Mouse (Mus musculus): ENCODE results near the gene Olfr790.

The Olfr790 gene

GRCm38 (mm10) chr10:129498192-129498591 lies at the start of gene Olfr790:
Gene Olfr790, plus strand, starts transcription at chr10:129498492.
- DNase-seq (ENCODE audit: low spot score), result no peak

- no peak for DNase-seq (ENCODE audit: low spot score)
These were observed 36.7 kb upstream of the Olfr790 start, which contains the start of gene Olfr787 for GRCm38 (mm10) chr10:129461562-129461961. Gene Olfr787, plus strand, starts transcription at chr10:129461862.

- no peak for DNase-seq (ENCODE audit: low spot score)
These were observed 27.6 kb upstream of the Olfr790 start, which contains the start of gene Olfr788 for GRCm38 (mm10) chr10:129470698-129471097. Gene Olfr788, plus strand, starts transcription at chr10:129470998.

- no peak for DNase-seq (ENCODE audit: low spot score)
These were observed 25.0 kb upstream of the Olfr790 start for GRCm38 (mm10) chr10:129473256-129473655.

- DNase-seq (ENCODE audit: low spot score), result no peak
These were observed 24.6 kb upstream of the Olfr790 start for GRCm38 (mm10) chr10:129473723-129474122.

- no peak for DNase-seq (ENCODE audit: low spot score)
These were observed 13.8 kb upstream of the Olfr790 start, which contains the start of gene Olfr789 for GRCm38 (mm10) chr10:129484452-129484851. Gene Olfr789, plus strand, starts transcription at chr10:129484752.

GRCm38 (mm10) chr10:129490101-129490500 lies 8.2 kb upstream of the Olfr790 start:
- DNase-seq (ENCODE audit: low spot score), result no peak

GRCm38 (mm10) chr10:129521492-129521891 lies 23.2 kb downstream of the Olfr790 start, which contains the start of gene Olfr791:
Gene Olfr791, plus strand, starts transcription at chr10:129521792.
- DNase-seq (ENCODE audit: low spot score), result no peak

- no peak for DNase-seq (ENCODE audit: low spot score)
These were observed 40.6 kb downstream of the Olfr790 start, which contains the start of gene Olfr792 for GRCm38 (mm10) chr10:129538862-129539261. Gene Olfr792, plus strand, starts transcription at chr10:129539162.

GRCm38 (mm10) chr10:129549354-129549753 lies 51.1 kb downstream of the Olfr790 start:
- DNase-seq (ENCODE audit: low spot score), result no peak
